Mouse (Mus musculus): ENCODE measurements around the gene Zfp13. TPM values are rescaled to one million over a fixed set of nuclear protein-coding genes. Genes with fewer than 3 reads are reported as not detected.

The Zfp13 gene
- polyA plus RNA-seq, 1 experiment from 2014 or later: 10.5 TPM

DNA sequence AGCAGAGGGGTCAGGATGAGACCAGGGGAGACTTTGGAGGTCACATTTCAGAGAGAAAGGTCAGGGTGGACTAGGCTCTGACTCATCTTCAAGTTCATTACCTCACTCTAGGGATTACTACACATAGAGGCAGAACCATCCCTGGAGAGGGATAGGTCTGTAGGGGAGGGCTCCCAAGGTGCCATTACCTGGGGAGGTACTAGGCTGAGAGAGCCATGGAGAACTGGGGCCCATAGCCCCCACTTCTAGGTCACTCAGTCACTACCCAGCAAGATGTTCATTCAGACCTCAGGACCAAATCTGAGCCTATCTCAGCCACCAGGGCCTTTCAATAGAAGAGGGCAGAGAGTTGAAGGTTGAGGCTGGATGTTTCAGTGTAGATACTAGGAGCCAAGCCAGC is 45.0 kb downstream of the Zfp13 start:
- no peaks in the 10 kb centered on the region for H3K9me3 ChIP-seq
- H3K27ac ChIP-seq: no peak overlapping the region
- no peak for ATAC-seq
- no peak overlapping the region for H3K4me3 ChIP-seq (replicated peaks)
- H3K9ac ChIP-seq: no peak overlapping the region; the same call in 1 of the 2 replicates
- H3K4me2 ChIP-seq (replicated peaks): no peak overlapping the region
- peaks cover 14% of the 10 kb centered on the region for H3K4me1 ChIP-seq (replicated peaks)
- peaks cover 16% of the 10 kb centered on the region for H3K36me3 ChIP-seq
- H3K27me3 ChIP-seq (replicated peaks): no peaks in the 10 kb centered on the region

DNA sequence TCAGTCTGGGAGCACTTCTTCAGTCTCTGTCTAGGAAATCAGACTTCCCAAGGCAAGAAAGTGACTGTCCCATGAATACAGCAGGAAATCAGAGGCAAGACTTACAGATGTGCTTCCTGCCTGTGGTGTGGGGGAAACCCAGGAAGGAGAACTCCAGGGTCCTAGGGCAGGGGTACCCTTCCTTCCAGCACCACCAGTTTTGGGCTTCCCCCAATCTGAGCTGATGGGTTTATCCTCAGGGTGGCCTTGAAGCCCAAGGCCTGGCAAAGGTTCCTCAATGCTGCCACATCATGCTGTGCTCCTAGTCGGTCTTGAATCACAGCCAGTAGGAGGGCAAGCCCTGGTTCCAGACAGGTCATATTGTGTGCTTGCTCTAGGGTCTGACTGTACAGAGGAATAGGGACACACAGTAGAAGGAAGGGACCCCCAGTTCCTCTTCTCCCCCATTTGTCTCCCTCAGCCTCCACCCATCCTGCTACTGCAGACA is 45.6 kb downstream of the Zfp13 start:
- Histone ChIP-seq H3K4me2 (replicated peaks) (no peak overlapping the region), H3K4me1 (replicated peaks) (peaks cover 14% of the 10 kb centered on the region), H3K9me3 (no peaks in the 10 kb centered on the region), H3K4me3 (replicated peaks) (no peak overlapping the region), H3K36me3 (peaks cover 16% of the 10 kb centered on the region), H3K9ac (no peak overlapping the region; the same call in 1 of the 2 replicates), H3K27me3 (replicated peaks) (no peaks in the 10 kb centered on the region), H3K27ac (no peak overlapping the region)
- WGBS: 77% methylated on average over 1 of the region's 1 CpGs
- ATAC-seq: no peak

- no peak overlapping the region for H3K27ac ChIP-seq
- 86% methylated on average over 8 of the region's 8 CpGs for WGBS
- ATAC-seq: no peak
- peaks cover 13% of the 10 kb centered on the region for H3K36me3 ChIP-seq
- H3K4me3 ChIP-seq (replicated peaks): no peak overlapping the region
- H3K4me1 ChIP-seq (replicated peaks): peaks cover 14% of the 10 kb centered on the region
- no peak overlapping the region for H3K9ac ChIP-seq
- H3K4me2 ChIP-seq (replicated peaks): no peak overlapping the region
- H3K9me3 ChIP-seq: no peaks in the 10 kb centered on the region
- H3K27me3 ChIP-seq (replicated peaks): no peaks in the 10 kb centered on the region
Measured at GRCm38 (mm10) chr17:23552896-23553633, 46.2 kb downstream of the Zfp13 start.

- H3K4me2 ChIP-seq (replicated peaks): no peak overlapping the region
- no peak overlapping the region for H3K4me3 ChIP-seq (replicated peaks)
- H3K27ac ChIP-seq: no peak overlapping the region
- no peak overlapping the region for H3K9ac ChIP-seq
- peaks cover 14% of the 10 kb centered on the region for H3K4me1 ChIP-seq (replicated peaks)
- ATAC-seq: no peak
- 63% methylated on average over 5 of the region's 5 CpGs for WGBS
- H3K36me3 ChIP-seq: peaks cover 2% of the 10 kb centered on the region; the same call in 1 of the 2 replicates
- no peaks in the 10 kb centered on the region for H3K9me3 ChIP-seq
- H3K27me3 ChIP-seq (replicated peaks): no peaks in the 10 kb centered on the region
Measured at GRCm38 (mm10) chr17:23551963-23552362, 47.3 kb downstream of the Zfp13 start.

DNA sequence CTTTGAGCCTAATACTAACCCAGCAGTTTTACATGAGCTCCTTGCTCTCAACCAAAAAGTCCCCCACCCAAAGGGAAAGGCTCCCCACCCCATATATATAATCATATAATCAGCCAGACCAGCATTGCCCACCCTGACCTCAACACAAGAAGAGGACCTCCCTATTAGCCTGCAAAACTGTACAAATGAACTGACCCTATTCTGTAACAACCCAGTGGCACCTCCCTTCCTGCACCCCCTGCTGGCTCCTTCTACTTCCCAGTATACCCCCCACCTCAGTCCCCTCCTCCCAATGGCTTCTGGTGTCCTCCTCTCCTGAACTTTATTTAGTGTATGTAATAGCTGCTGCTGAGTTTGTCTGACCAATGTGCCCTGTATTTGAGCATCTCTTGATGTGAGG is 47.9 kb downstream of the Zfp13 start:
- Histone ChIP-seq H3K27me3 (replicated peaks) (no peaks in the 10 kb centered on the region), H3K9me3 (no peaks in the 10 kb centered on the region), H3K9ac (peak overlapping the region; percentile 60; the same call in 1 of the 2 replicates), H3K27ac (peak overlapping the region; percentile 89; the same call in 1 of the 2 replicates), H3K4me1 (replicated peaks) (peaks cover 14% of the 10 kb centered on the region), H3K4me3 (replicated peaks) (peak overlapping the region; percentile 54), H3K36me3 (no peaks in the 10 kb centered on the region), H3K4me2 (replicated peaks) (peak overlapping the region; percentile 76)
- no peak for ATAC-seq

- Histone ChIP-seq H3K27ac (peak overlapping the region; percentile 89), H3K4me1 (replicated peaks) (peaks cover 14% of the 10 kb centered on the region), H3K4me2 (replicated peaks) (peak overlapping the region; percentile 76), H3K36me3 (no peaks in the 10 kb centered on the region), H3K9me3 (no peaks in the 10 kb centered on the region), H3K9ac (peak overlapping the region; percentile 60), H3K27me3 (replicated peaks) (no peaks in the 10 kb centered on the region), H3K4me3 (replicated peaks) (peak overlapping the region; percentile 54)
- under 1% methylated on average over 15 of the region's 15 CpGs for WGBS
- ATAC-seq: peak; percentile 16
Measured at GRCm38 (mm10) chr17:23550856-23551255, 48.4 kb downstream of the Zfp13 start.

DNA sequence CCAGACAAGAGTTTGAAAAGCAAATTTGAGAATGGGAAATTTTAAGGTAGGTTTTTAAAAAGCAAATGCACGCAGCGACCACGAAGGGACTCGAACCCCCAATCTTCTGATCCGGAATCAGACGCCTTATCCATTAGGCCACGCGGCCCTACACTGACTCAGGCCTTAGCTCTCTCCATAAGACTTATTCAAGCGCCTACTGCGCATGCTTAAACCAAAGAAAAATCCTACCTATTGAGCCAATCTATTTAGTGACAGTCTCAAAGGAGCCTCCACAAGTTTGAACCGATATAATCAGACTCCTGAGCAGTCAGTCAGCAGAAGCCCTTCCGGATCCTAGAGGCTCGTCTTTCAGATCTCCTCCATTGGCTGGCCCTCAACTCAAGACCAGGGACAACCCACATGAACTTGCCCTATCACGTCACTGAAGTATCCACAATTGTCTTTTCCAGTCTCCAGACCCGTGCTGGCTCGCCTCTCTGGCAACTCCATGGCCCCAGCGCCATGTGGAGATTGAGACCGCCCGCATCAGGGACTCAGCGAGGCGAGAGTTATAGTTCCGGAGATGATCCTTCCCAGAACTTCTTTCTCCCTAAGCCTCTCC is 49.0 kb downstream of the Zfp13 start:
- under 1% methylated on average over 22 of the region's 22 CpGs for WGBS
- Histone ChIP-seq H3K9me3 (no peaks in the 10 kb centered on the region), H3K9ac (peak overlapping the region; percentile 60), H3K4me1 (replicated peaks) (peaks cover 9% of the 10 kb centered on the region), H3K4me2 (replicated peaks) (peak overlapping the region; percentile 76), H3K27ac (peak overlapping the region; percentile 89), H3K4me3 (replicated peaks) (peak overlapping the region; percentile 54), H3K27me3 (replicated peaks) (no peaks in the 10 kb centered on the region), H3K36me3 (no peaks in the 10 kb centered on the region)
- peak; percentile 71 for ATAC-seq

DNA sequence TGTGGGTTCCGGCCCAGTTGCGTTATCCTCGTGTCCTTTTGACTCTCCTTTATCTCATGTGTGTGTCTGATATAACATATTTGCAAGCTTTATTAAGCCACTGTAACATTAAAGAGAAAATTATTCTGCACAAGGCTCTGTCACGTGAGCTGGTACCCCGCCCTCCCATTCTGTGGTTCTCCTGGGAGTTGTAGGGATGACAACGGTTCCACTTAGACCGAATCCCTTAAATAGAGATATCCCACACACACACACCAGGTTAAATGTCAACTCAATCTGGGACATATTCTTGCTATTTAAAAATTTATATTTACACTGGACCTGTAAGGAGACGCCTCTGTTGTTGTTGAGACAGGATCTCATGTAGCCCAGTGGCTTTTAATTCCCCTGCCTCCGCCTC is 49.8 kb downstream of the Zfp13 start:
- peak overlapping the region; percentile 54 for H3K4me3 ChIP-seq (replicated peaks)
- no peaks in the 10 kb centered on the region for H3K27me3 ChIP-seq (replicated peaks)
- peak overlapping the region; percentile 76 for H3K4me2 ChIP-seq (replicated peaks)
- no peaks in the 10 kb centered on the region for H3K9me3 ChIP-seq
- H3K4me1 ChIP-seq (replicated peaks): peaks cover 12% of the 10 kb centered on the region
- H3K27ac ChIP-seq: no peak overlapping the region
- H3K9ac ChIP-seq: no peak overlapping the region
- ATAC-seq: no peak
- no peaks in the 10 kb centered on the region for H3K36me3 ChIP-seq
- WGBS: 6% methylated on average over 9 of the region's 9 CpGs

DNA sequence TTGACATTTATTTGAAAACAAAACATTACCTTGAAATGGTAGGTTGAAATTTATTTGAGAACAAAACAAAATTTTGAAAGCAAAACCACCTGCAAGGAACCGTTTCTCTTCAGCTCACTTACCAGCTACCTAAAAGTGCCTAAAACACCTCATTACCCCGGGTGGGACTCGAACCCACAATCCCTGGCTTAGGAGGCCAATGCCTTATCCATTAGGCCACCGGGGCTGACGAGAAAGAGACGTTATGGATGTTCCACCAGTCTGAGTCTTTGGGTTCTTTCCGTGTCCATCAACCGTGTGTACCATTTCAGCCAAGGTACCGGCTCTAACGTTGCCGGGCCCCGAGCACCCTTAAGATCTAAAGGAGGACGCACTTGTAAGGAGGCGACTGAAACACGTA is 50.7 kb downstream of the Zfp13 start:
- Histone ChIP-seq H3K9me3 (no peaks in the 10 kb centered on the region), H3K27me3 (replicated peaks) (no peaks in the 10 kb centered on the region), H3K4me2 (replicated peaks) (peak overlapping the region; percentile 76), H3K9ac (no peak overlapping the region), H3K4me1 (replicated peaks) (peaks cover 15% of the 10 kb centered on the region), H3K27ac (no peak overlapping the region), H3K36me3 (no peaks in the 10 kb centered on the region), H3K4me3 (replicated peaks) (peak overlapping the region; percentile 54)
- 1% methylated on average over 15 of the region's 15 CpGs for WGBS
- ATAC-seq: peak; percentile 34

DNA sequence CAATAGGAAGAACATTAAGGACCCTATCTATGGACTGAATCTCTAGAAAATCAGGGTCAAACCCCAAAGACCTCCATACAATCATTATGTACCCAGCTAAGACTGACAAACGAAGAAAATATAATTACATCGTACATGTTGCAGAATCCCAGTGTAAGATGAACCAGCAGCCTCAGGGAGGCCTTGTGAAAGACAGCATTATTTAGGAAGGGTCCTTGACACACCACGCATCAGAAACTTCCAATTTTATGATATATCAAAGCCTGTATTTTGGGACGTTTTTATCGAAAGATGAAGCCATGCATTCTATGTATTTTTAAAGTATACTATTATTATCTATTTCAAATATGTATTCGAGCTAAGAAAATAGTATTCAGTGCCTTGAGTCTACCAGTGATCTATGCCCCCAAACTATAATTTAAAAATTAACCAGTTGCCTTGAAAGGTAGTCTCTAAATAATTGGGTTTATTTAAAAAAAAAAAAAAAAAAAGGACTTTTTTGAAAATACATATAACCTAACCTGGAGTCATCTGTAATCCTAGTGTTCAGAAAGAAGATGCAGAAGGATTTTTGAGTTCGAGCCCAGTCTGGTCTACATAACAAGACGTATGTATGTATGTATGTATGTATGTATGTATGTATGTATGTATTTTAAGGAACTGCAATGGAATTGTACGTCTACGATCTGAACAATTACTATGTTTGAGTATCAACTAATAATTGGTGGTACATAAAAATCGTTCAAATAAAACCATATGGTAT is 51.4 kb downstream of the Zfp13 start:
- no peak overlapping the region for H3K27ac ChIP-seq
- H3K9ac ChIP-seq: no peak overlapping the region
- no peaks in the 10 kb centered on the region for H3K36me3 ChIP-seq
- no peak for ATAC-seq
- H3K27me3 ChIP-seq (replicated peaks): no peaks in the 10 kb centered on the region
- no peak overlapping the region for H3K4me3 ChIP-seq (replicated peaks)
- peaks cover 17% of the 10 kb centered on the region for H3K4me1 ChIP-seq (replicated peaks)
- 0 out of 2 replicates have a peak overlapping the region, but pooled peaks have one; percentile 76 for H3K4me2 ChIP-seq (replicated peaks)
- 54% methylated on average over 11 of the region's 11 CpGs for WGBS
- no peaks in the 10 kb centered on the region for H3K9me3 ChIP-seq

- H3K4me2 ChIP-seq (replicated peaks): peak overlapping the region; percentile 54
- no peaks in the 10 kb centered on the region for H3K36me3 ChIP-seq
- H3K9ac ChIP-seq: peak overlapping the region; percentile 70
- peak; percentile 41 for ATAC-seq
- no peaks in the 10 kb centered on the region for H3K27me3 ChIP-seq (replicated peaks)
- H3K4me3 ChIP-seq (replicated peaks): peak overlapping the region; percentile 65
- H3K27ac ChIP-seq: peak overlapping the region; percentile 82
- peaks cover 19% of the 10 kb centered on the region for H3K4me1 ChIP-seq (replicated peaks)
- no peaks in the 10 kb centered on the region for H3K9me3 ChIP-seq
- WGBS: under 1% methylated on average over 42 of the region's 42 CpGs
Measured at GRCm38 (mm10) chr17:23546702-23547505, 52.4 kb downstream of the Zfp13 start.
